Mouse (Mus musculus): ENCODE results near the gene 4930415O20Rik.

The 4930415O20Rik gene

GRCm38 (mm10) chr15:98570873-98571538 lies at the start of gene 4930415O20Rik, which contains the start of gene Ccnt1:
4930415O20Rik (plus strand) TSS chr15:98571004.
Ccnt1 (minus strand) TSS chr15:98570923.
- no peak for DNase-seq (ENCODE audit: low spot score in 2 of 2)

GRCm38 (mm10) chr15:98521245-98521644 lies 49.6 kb upstream of the 4930415O20Rik start:
- DNase-seq (ENCODE audit: low spot score in 2 of 2) = no peak

- no peak for DNase-seq (ENCODE audit: low spot score in 2 of 2)
Measured at GRCm38 (mm10) chr15:98526057-98526456, 44.7 kb upstream of the 4930415O20Rik start.

- no peak for DNase-seq (ENCODE audit: low spot score in 2 of 2)
Measured at GRCm38 (mm10) chr15:98527056-98527771, 43.6 kb upstream of the 4930415O20Rik start.

GRCm38 (mm10) chr15:98528066-98528563 lies 42.7 kb upstream of the 4930415O20Rik start:
- no peak for DNase-seq (ENCODE audit: low spot score in 2 of 2)

GRCm38 (mm10) chr15:98532281-98532680 lies 38.5 kb upstream of the 4930415O20Rik start:
- DNase-seq (ENCODE audit: low spot score in 2 of 2) = no peak

- DNase-seq (ENCODE audit: low spot score in 2 of 2) = no peak
Measured at GRCm38 (mm10) chr15:98533035-98533531, 37.7 kb upstream of the 4930415O20Rik start.

- peak; percentile 98 to 99 for DNase-seq (ENCODE audit: low spot score in 2 of 2)
Measured at GRCm38 (mm10) chr15:98533881-98534627, 36.8 kb upstream of the 4930415O20Rik start, which contains the start of gene Kansl2. Kansl2 (minus strand) TSS chr15:98534264.

- no peak for DNase-seq (ENCODE audit: low spot score in 2 of 2)
Measured at GRCm38 (mm10) chr15:98535921-98536320, 34.9 kb upstream of the 4930415O20Rik start.

GRCm38 (mm10) chr15:98536828-98537510 lies 33.8 kb upstream of the 4930415O20Rik start:
- no peak for DNase-seq (ENCODE audit: low spot score in 2 of 2)

- no peak for DNase-seq (ENCODE audit: low spot score in 2 of 2)
Measured at GRCm38 (mm10) chr15:98537923-98538322, 32.9 kb upstream of the 4930415O20Rik start.

GRCm38 (mm10) chr15:98541064-98541463 lies 29.7 kb upstream of the 4930415O20Rik start:
- DNase-seq (ENCODE audit: low spot score in 2 of 2) = no peak

- DNase-seq (ENCODE audit: low spot score in 2 of 2) = no peak
Measured at GRCm38 (mm10) chr15:98543341-98543740, 27.5 kb upstream of the 4930415O20Rik start.

GRCm38 (mm10) chr15:98545151-98545550 lies 25.7 kb upstream of the 4930415O20Rik start:
- no peak for DNase-seq (ENCODE audit: low spot score in 2 of 2)

- no peak for DNase-seq (ENCODE audit: low spot score in 2 of 2)
Measured at GRCm38 (mm10) chr15:98546843-98547242, 24.0 kb upstream of the 4930415O20Rik start.

- no peak for DNase-seq (ENCODE audit: low spot score in 2 of 2)
Measured at GRCm38 (mm10) chr15:98552758-98553157, 18.0 kb upstream of the 4930415O20Rik start.

GRCm38 (mm10) chr15:98555881-98556280 lies 14.9 kb upstream of the 4930415O20Rik start:
- no peak for DNase-seq (ENCODE audit: low spot score in 2 of 2)

GRCm38 (mm10) chr15:98557186-98557585 lies 13.6 kb upstream of the 4930415O20Rik start:
- no peak for DNase-seq (ENCODE audit: low spot score in 2 of 2)

GRCm38 (mm10) chr15:98566973-98567277 lies 3.9 kb upstream of the 4930415O20Rik start:
- DNase-seq (ENCODE audit: low spot score in 2 of 2) = no peak

GRCm38 (mm10) chr15:98567278-98568134 lies 3.3 kb upstream of the 4930415O20Rik start:
- DNase-seq (ENCODE audit: low spot score in 2 of 2) = peak; percentile 99
